Mouse (Mus musculus) liver, embryonic 14.5 days (tissue): ENCODE results near the gene Bace1. TPM values are rescaled to one million over a fixed set of nuclear protein-coding genes. Genes with fewer than 3 reads are reported as not detected.
"Not testable (repeated sequence)": the region's sequence is repeated elsewhere in the genome, so short reads cannot be mapped to it uniquely, and the experiment has no call there.

Experiments used
- ATAC-seq: fragments of 200-750 bp; cut with Nextera tagmentation; 2 replicates; pipeline ENCODE4 v1.8.0; 2017; ENCODE audit warnings: moderate number of reproducible peaks, mild to moderate bottlenecking, moderate library complexity; ENCODE audit not compliant: insufficient read depth
- DNase-seq, 3 experiments: peaks; one replicate each; pipeline ENCODE4 v3.0.0-alpha.2; 2012 to 2013; ENCODE audit warnings: low read depth in 3 of 3, low spot score in 3 of 3
- H3K27ac ChIP-seq: fragments of 300-500 bp; sonication (generic); 2 replicates; pipeline ENCODE4 v1.5.1; 2014; ENCODE audit warnings: moderate library complexity, mild to moderate bottlenecking, control low read depth, inconsistent platforms
- H3K27me3 ChIP-seq: fragments of 300-500 bp; sonication (generic); 2 replicates; pipeline ENCODE4 v1.6.1; 2014; ENCODE audit warnings: mild to moderate bottlenecking, low read length, moderate library complexity; ENCODE audit not compliant: control insufficient read depth, insufficient read depth
- H3K36me3 ChIP-seq: fragments of 300-500 bp; sonication (generic); replicated peaks from 2 replicates; pipeline ENCODE4 v1.6.1; 2014; ENCODE audit warnings: low read depth; ENCODE audit not compliant: control insufficient read depth, insufficient read depth
- H3K4me1 ChIP-seq, 2 experiments: fragments of 200-500 bp in 1 of 2; fragments of 300-500 bp in 1 of 2; sonication (generic) in 1 of 2; replicated peaks; 2 replicates each; pipeline ENCODE4 v1.6.1; 2012 to 2014; ENCODE audit warnings: antibody characterized with exemption in 1 of 2, inconsistent platforms in 1 of 2, low read length in 1 of 2; ENCODE audit not compliant: control insufficient read depth in 2 of 2, insufficient read depth in 2 of 2
- H3K4me2 ChIP-seq: fragments of 300-500 bp; sonication (generic); 2 replicates; pipeline ENCODE4 v1.6.1; 2014; ENCODE audit warnings: low read depth, mild to moderate bottlenecking, control low read depth, moderate library complexity
- H3K4me3 ChIP-seq, 2 experiments: fragments of 200-500 bp in 1 of 2; fragments of 300-500 bp in 1 of 2; sonication (generic) in 1 of 2; 2 replicates each; pipeline ENCODE4 v1.5.1; 2012 to 2014; ENCODE audit warnings: low read depth in 2 of 2, low read length in 2 of 2, mild to moderate bottlenecking in 2 of 2, control low read depth in 1 of 2, inconsistent platforms in 1 of 2, moderate library complexity in 1 of 2; ENCODE audit not compliant: insufficient read depth in 1 of 2
- H3K9ac ChIP-seq: fragments of 300-500 bp; sonication (generic); replicated peaks from 2 replicates; pipeline ENCODE4 v1.6.1; 2014; ENCODE audit warnings: mild to moderate bottlenecking, control low read depth, moderate library complexity
- H3K9me3 ChIP-seq: fragments of 300-500 bp; sonication (generic); 2 replicates; pipeline ENCODE4 v1.6.1; 2016; ENCODE audit warnings: low read length, mixed read lengths; ENCODE audit not compliant: control insufficient read depth
- CTCF ChIP-seq: IDR thresholded peaks from 2 replicates; pipeline ENCODE4 v1.5.1; 2016; ENCODE audit warnings: antibody characterized with exemption, low read depth, control low read depth
- EP300 ChIP-seq: IDR thresholded peaks from 2 replicates; pipeline ENCODE4 v1.6.1; 2016; ENCODE audit warnings: antibody characterized with exemption, low read depth
- WGBS: fragments of 180-500 bp; shearing (Covaris S2); extraction: QIAGEN DNeasy Blood & Tissue Kit; methylation state at CpG from one replicate; pipeline ENCODE4 v1.1.7; 2014; ENCODE audit not compliant: insufficient replicate concordance; 5-methylcytosine and 5-hydroxymethylcytosine counted together
- polyA plus RNA-seq, 2 experiments: library from polyadenylated mRNA; depleted of rRNA in 1 of 2; stranded (reverse) in 1 of 2; unstranded in 1 of 2; fragments of >200 nt; fragmentation: Nextera tagmentation in 1 of 2; extraction: Ambion mirVana in 1 of 2; gene quantifications; 2 replicates each; pipeline versions ENCODE4 v1.2.1 to v1.2.3; 2012 to 2014

Bace1 gene
- polyA plus RNA-seq, 2 experiments, result 3.1 to 3.6 TPM

GRCm38 (mm10) chr9:45841458-45841857 is 3.1 kb downstream of the Bace1 start:
- H3K4me1 ChIP-seq, result peaks cover 0 to 16% of the 10 kb centered on the region in 2 experiments; a peak in 3 of 4 replicates
- H3K36me3 ChIP-seq, result no peaks in the 10 kb centered on the region
- H3K27me3 ChIP-seq, result peaks cover 12% of the 10 kb centered on the region
- DNase-seq (no peak), ATAC-seq (no peak)
- 67% methylated on average over 6 of the region's 6 CpGs for WGBS
- TF ChIP-seq EP300 (no peak), CTCF (no peak)
- H3K9me3 ChIP-seq, result no peaks in the 10 kb centered on the region
- no peak overlapping the region for H3K4me3 ChIP-seq
- no peak overlapping the region for H3K27ac ChIP-seq
- peak overlapping the region; percentile 48; the same call in 1 of the 2 replicates for H3K4me2 ChIP-seq
- H3K9ac ChIP-seq, result no peak overlapping the region

- ATAC-seq, result no peak
- 61% methylated on average over 5 of the region's 5 CpGs for WGBS
- no peak for TF ChIP-seq EP300
- TF ChIP-seq CTCF, result no peak
- Histone ChIP-seq H3K9ac (no peak overlapping the region), H3K4me2 (no peak overlapping the region), H3K4me1 (peaks cover 0 to 20% of the 10 kb centered on the region in 2 experiments; a peak in 3 of 4 replicates), H3K4me3 (no peak overlapping the region), H3K36me3 (no peaks in the 10 kb centered on the region), H3K27me3 (peaks cover 12% of the 10 kb centered on the region), H3K27ac (no peak overlapping the region), H3K9me3 (no peaks in the 10 kb centered on the region)
- DNase-seq, result no peak
Measured at GRCm38 (mm10) chr9:45843007-45843406, 4.6 kb downstream of the Bace1 start.

- 71% methylated on average over 1 of the region's 1 CpGs for WGBS
- peaks cover 7% of the 10 kb centered on the region for H3K27me3 ChIP-seq
- H3K4me3 ChIP-seq, result no peak overlapping the region
- ATAC-seq (no peak), DNase-seq (no peak)
- H3K4me2 ChIP-seq, result no peak overlapping the region
- H3K27ac ChIP-seq, result no peak overlapping the region
- no peaks in the 10 kb centered on the region for H3K9me3 ChIP-seq
- peaks cover 0 to 26% of the 10 kb centered on the region in 2 experiments; a peak in 3 of 4 replicates for H3K4me1 ChIP-seq
- no peak for TF ChIP-seq CTCF
- no peak for TF ChIP-seq EP300
- no peak overlapping the region for H3K9ac ChIP-seq
- H3K36me3 ChIP-seq, result no peaks in the 10 kb centered on the region
Measured at GRCm38 (mm10) chr9:45843780-45844179, 5.4 kb downstream of the Bace1 start.

- ATAC-seq, result no peak
- H3K4me1 ChIP-seq, result peaks cover 0 to 28% of the 10 kb centered on the region in 2 experiments; a peak in 3 of 4 replicates
- no peaks in the 10 kb centered on the region for H3K9me3 ChIP-seq
- WGBS, result 74% methylated on average over 3 of the region's 3 CpGs
- DNase-seq, result no peak
- no peaks in the 10 kb centered on the region for H3K36me3 ChIP-seq
- H3K4me3 ChIP-seq, result no peak overlapping the region
- no peak overlapping the region for H3K27ac ChIP-seq
- H3K27me3 ChIP-seq, result no peaks in the 10 kb centered on the region
- H3K9ac ChIP-seq, result no peak overlapping the region
- H3K4me2 ChIP-seq, result no peak overlapping the region
- TF ChIP-seq EP300 (no peak), CTCF (no peak)
Measured at GRCm38 (mm10) chr9:45845541-45845940, 7.2 kb downstream of the Bace1 start.

- H3K4me2 ChIP-seq, H3K27ac ChIP-seq, H3K4me3 ChIP-seq, H3K9ac ChIP-seq, ATAC-seq, H3K27me3 ChIP-seq, DNase-seq, H3K36me3 ChIP-seq, H3K9me3 ChIP-seq: not testable (repeated sequence)
- 35% methylated on average over 2 of the region's 2 CpGs for WGBS
- H3K4me1 ChIP-seq, result peaks cover 0 to 34% of the 10 kb centered on the region in 2 experiments; a peak in 3 of 4 replicates
Measured at GRCm38 (mm10) chr9:45846176-45846575, 7.8 kb downstream of the Bace1 start.
